Mouse (Mus musculus) kidney, embryonic 14.5 days (tissue): ENCODE measurements around the gene Pcyt1b. TPM values are rescaled to one million over a fixed set of nuclear protein-coding genes. Genes with fewer than 3 reads are reported as not detected.

Source experiments
- ATAC-seq: fragments of 200-750 bp; cut with Nextera tagmentation; 2 replicates; pipeline ENCODE4 v1.8.0; 2017; ENCODE audit warnings: moderate number of reproducible peaks, mild to moderate bottlenecking, moderate TSS enrichment, moderate library complexity; ENCODE audit not compliant: low FRiP score, low TSS enrichment
- H3K27ac ChIP-seq: fragments of 300-500 bp; sonication (generic); 2 replicates; pipeline ENCODE4 v1.5.1; 2014; ENCODE audit warnings: low read depth, mild to moderate bottlenecking, low read length, moderate library complexity, mixed read lengths
- H3K27me3 ChIP-seq: fragments of 300-500 bp; sonication (generic); 2 replicates; pipeline ENCODE4 v1.6.1; 2014; ENCODE audit warnings: mild to moderate bottlenecking, low read length; ENCODE audit not compliant: control insufficient read depth, insufficient read depth
- H3K36me3 ChIP-seq: fragments of 300-500 bp; sonication (generic); 2 replicates; pipeline ENCODE4 v1.6.1; 2014; ENCODE audit warnings: low read length, mixed read lengths; ENCODE audit not compliant: control insufficient read depth, insufficient read depth
- H3K4me1 ChIP-seq: fragments of 300-500 bp; sonication (generic); 2 replicates; pipeline ENCODE4 v1.6.1; 2014; ENCODE audit warnings: low read length, mixed read lengths; ENCODE audit not compliant: control insufficient read depth, insufficient read depth
- H3K4me2 ChIP-seq: fragments of 300-500 bp; sonication (generic); replicated peaks from 2 replicates; pipeline ENCODE4 v1.6.1; 2014; ENCODE audit warnings: low read depth, mild to moderate bottlenecking, low read length
- H3K4me3 ChIP-seq: fragments of 300-500 bp; sonication (generic); 2 replicates; pipeline ENCODE4 v1.5.1; 2014; ENCODE audit warnings: mild to moderate bottlenecking, low read length
- H3K9ac ChIP-seq: fragments of 300-500 bp; sonication (generic); 2 replicates; pipeline ENCODE4 v1.6.1; 2014; ENCODE audit warnings: low read depth, mild to moderate bottlenecking, low read length, moderate library complexity
- H3K9me3 ChIP-seq: fragments of 300-500 bp; sonication (generic); 2 replicates; pipeline ENCODE4 v1.6.1; 2016; ENCODE audit warnings: low read length; ENCODE audit not compliant: control insufficient read depth
- WGBS: fragments of 180-500 bp; shearing (Covaris S2); extraction: QIAGEN DNeasy Blood & Tissue Kit; methylation state at CpG from one replicate; pipeline ENCODE4 v1.1.7; 2014; 5-methylcytosine and 5-hydroxymethylcytosine counted together
- polyA plus RNA-seq: library from polyadenylated mRNA; unstranded; fragments of >200 nt; fragmentation: Nextera tagmentation; extraction: Ambion mirVana; gene quantifications from 2 replicates; pipeline ENCODE4 v1.2.1, GENCODE M21; 2014

Gene Pcyt1b
- polyA plus RNA-seq, 1 experiment from 2014 or later, result 1.3 TPM

DNA sequence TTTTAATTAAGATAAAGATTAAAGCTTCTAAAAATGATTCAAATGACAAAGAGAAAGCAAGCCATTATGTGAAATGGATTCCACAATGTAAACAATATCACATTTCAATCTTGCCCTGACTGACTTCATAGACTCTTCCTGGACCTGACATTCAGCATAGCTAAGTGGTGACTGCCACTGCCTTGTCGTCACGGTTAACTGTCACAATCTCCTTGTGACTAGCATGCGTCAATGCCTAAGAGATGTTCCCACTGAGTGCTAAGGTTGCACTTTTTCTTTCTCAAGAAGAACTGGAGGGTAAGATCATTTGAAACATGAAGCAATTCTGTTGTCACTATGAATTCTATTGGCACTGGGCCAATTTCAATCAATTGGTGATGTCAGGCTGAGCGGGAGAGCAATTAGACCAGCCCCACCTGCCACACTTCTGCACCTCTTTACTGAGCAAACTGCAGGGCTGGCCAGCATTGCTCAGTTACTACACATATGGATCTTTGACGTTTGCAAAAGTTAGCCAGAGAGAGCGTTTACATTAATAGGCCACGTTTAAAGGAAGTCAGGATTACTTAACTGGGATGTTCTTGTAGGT is 102.3 kb downstream of the Pcyt1b start:
- Histone ChIP-seq H3K4me2 (no peak overlapping the region), H3K36me3 (no peaks in the 10 kb centered on the region), H3K27me3 (no peaks in the 10 kb centered on the region), H3K9me3 (no peaks in the 10 kb centered on the region), H3K9ac (no peak overlapping the region), H3K4me1 (no peaks in the 10 kb centered on the region), H3K4me3 (no peak overlapping the region), H3K27ac (no peak overlapping the region)
- 66% methylated on average over 7 of the region's 7 CpGs for WGBS
- ATAC-seq, result no peak

DNA sequence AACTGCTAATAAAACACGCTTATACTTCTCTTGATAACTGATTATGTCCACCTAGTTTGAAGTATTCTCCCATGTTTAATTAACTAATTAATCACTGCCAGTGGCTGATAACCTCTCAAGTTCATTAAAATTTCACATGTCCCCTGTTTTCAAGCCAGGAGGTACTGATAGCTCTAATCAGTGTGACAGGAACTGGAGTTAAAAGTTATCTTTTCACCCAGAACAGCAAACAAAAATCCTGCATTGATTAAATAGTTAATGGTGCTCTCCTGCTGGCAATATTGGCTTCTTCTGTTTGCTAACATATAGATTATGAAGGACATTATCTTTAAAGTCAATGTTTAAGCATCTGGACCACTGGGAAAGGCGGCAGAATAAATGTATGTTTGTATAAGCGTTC is 106.1 kb downstream of the Pcyt1b start:
- no peaks in the 10 kb centered on the region for H3K27me3 ChIP-seq
- ATAC-seq, result no peak
- H3K27ac ChIP-seq, result no peak overlapping the region
- no peaks in the 10 kb centered on the region for H3K4me1 ChIP-seq
- H3K4me2 ChIP-seq, result no peak overlapping the region
- H3K9ac ChIP-seq, result no peak overlapping the region
- 86% methylated on average over 3 of the region's 3 CpGs for WGBS
- no peaks in the 10 kb centered on the region for H3K36me3 ChIP-seq
- no peak overlapping the region for H3K4me3 ChIP-seq
- no peaks in the 10 kb centered on the region for H3K9me3 ChIP-seq

DNA sequence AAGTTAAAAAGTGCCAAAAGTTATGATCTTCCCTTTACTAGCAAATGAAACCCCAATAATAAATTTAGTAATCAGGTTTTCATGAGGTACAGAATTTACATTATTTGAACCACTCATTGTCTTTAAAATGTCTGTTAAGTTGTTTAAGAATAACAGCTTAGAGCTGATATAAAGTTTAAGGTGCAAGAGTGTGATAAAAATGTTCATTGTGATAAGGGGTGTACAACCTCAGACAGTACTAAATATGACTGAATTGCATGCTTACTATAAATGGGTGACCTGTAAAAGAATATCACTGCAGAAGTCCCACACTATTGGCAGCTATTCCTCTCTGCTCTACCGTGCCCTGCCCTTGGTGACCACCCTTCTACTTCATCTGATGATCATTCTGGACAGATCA is 134.9 kb downstream of the Pcyt1b start:
- no peaks in the 10 kb centered on the region for H3K27me3 ChIP-seq
- no peak for ATAC-seq
- H3K27ac ChIP-seq, result no peak overlapping the region
- H3K36me3 ChIP-seq, result no peaks in the 10 kb centered on the region
- no peak overlapping the region for H3K4me2 ChIP-seq
- 56% methylated on average over 1 of the region's 1 CpGs for WGBS
- H3K9ac ChIP-seq, result no peak overlapping the region
- H3K4me3 ChIP-seq, result no peak overlapping the region
- H3K4me1 ChIP-seq, result no peaks in the 10 kb centered on the region
- H3K9me3 ChIP-seq, result no peaks in the 10 kb centered on the region

DNA sequence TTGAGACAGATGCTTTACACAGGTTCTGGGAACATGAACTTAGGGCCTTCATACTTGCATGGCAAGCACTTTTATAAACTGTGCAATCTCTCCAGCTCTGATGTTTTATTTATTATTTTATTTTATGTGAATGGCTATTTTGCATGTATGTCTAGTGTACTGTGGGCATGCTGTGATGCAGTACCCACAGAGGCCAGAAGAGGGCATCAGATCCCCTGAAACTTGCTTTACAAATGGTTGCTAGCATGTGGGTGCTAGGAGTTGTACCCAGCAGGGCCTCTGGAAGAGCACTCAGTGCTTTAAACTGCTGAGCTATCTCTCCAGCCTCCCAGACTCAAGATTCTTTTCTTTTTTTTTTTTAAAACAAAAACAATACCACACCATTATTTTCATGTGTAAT is 138.5 kb downstream of the Pcyt1b start:
- Histone ChIP-seq H3K9me3 (no peaks in the 10 kb centered on the region), H3K4me2 (no peak overlapping the region), H3K27ac (no peak overlapping the region), H3K9ac (no peak overlapping the region), H3K36me3 (no peaks in the 10 kb centered on the region), H3K4me3 (no peak overlapping the region), H3K4me1 (no peaks in the 10 kb centered on the region), H3K27me3 (no peaks in the 10 kb centered on the region)
- no peak for ATAC-seq

Other genes with a start within 250 kb of the Pcyt1b start
- gene Pola1, start 22.7 kb upstream of the Pcyt1b start, polyA plus RNA-seq, result 21.1 and 24.9 TPM in 2 replicates
- gene Pdk3, start 177.3 kb downstream of the Pcyt1b start, polyA plus RNA-seq, result 69.2 and 81.2 TPM in 2 replicates